Mouse (Mus musculus) urinary bladder, postnatal 25 days (tissue): ENCODE data around the gene Dok5.

Source experiments
- DNase-seq: peaks from one replicate; pipeline ENCODE4 v3.0.0; 2022; ENCODE audit warnings: low spot score

Gene Dok5

GRCm38 (mm10) chr2:170738891-170739290 is 7.3 kb downstream of the Dok5 start:
- DNase-seq: no peak

- DNase-seq: no peak
These were observed 8.2 kb downstream of the Dok5 start for GRCm38 (mm10) chr2:170739713-170740365.

GRCm38 (mm10) chr2:170743521-170743920 is 11.9 kb downstream of the Dok5 start:
- DNase-seq: no peak

GRCm38 (mm10) chr2:170748901-170749300 is 17.3 kb downstream of the Dok5 start:
- no peak for DNase-seq

- no peak for DNase-seq
These were observed 20.7 kb downstream of the Dok5 start for GRCm38 (mm10) chr2:170752191-170752850.

GRCm38 (mm10) chr2:170755817-170756216 is 24.2 kb downstream of the Dok5 start:
- DNase-seq: no peak

- DNase-seq: no peak
These were observed 25.1 kb downstream of the Dok5 start for GRCm38 (mm10) chr2:170756667-170757066.

GRCm38 (mm10) chr2:170757228-170757875 is 25.7 kb downstream of the Dok5 start:
- no peak for DNase-seq

- DNase-seq: no peak
These were observed 26.6 kb downstream of the Dok5 start for GRCm38 (mm10) chr2:170758201-170758600.

GRCm38 (mm10) chr2:170764704-170765103 is 33.1 kb downstream of the Dok5 start:
- DNase-seq: no peak

- no peak for DNase-seq
These were observed 35.6 kb downstream of the Dok5 start for GRCm38 (mm10) chr2:170767243-170767642.

GRCm38 (mm10) chr2:170768699-170769098 is 37.1 kb downstream of the Dok5 start:
- no peak for DNase-seq

- DNase-seq: no peak
These were observed 39.9 kb downstream of the Dok5 start for GRCm38 (mm10) chr2:170771555-170771954.

- no peak for DNase-seq
These were observed 40.7 kb downstream of the Dok5 start for GRCm38 (mm10) chr2:170772126-170772884.

- no peak for DNase-seq
These were observed 41.3 kb downstream of the Dok5 start for GRCm38 (mm10) chr2:170772885-170773270.

- no peak for DNase-seq
These were observed 44.0 kb downstream of the Dok5 start for GRCm38 (mm10) chr2:170775577-170775976.

GRCm38 (mm10) chr2:170776107-170776506 is 44.5 kb downstream of the Dok5 start:
- no peak for DNase-seq

- no peak for DNase-seq
These were observed 46.0 kb downstream of the Dok5 start for GRCm38 (mm10) chr2:170777572-170777971.

GRCm38 (mm10) chr2:170780010-170780750 is 48.6 kb downstream of the Dok5 start:
- no peak for DNase-seq

GRCm38 (mm10) chr2:170788101-170788500 is 56.5 kb downstream of the Dok5 start:
- DNase-seq: no peak

GRCm38 (mm10) chr2:170791332-170792017 is 59.9 kb downstream of the Dok5 start:
- no peak for DNase-seq
